Mouse (Mus musculus) telencephalon, adult 2 months (tissue): ENCODE results near the gene Atp2b1.
A peak's percentile ranks its signal among the peaks of the same experiment; 100 is the strongest.

Experiments used
- DNase-seq: peaks from one replicate; pipeline ENCODE4 v3.0.0-alpha.2; 2011; ENCODE audit warnings: low read depth, low spot score

Gene Atp2b1

GRCm38 (mm10) chr10:98913961-98914809 is at the start of gene Atp2b1:
Gene Atp2b1 (plus strand): TSS chr10:98914406.
- DNase-seq, result peak; percentile 90

- DNase-seq, result no peak
These were observed 49.4 kb upstream of the Atp2b1 start for GRCm38 (mm10) chr10:98864851-98865250.

GRCm38 (mm10) chr10:98866836-98867370 is 47.3 kb upstream of the Atp2b1 start:
- no peak for DNase-seq

- no peak for DNase-seq
These were observed 45.8 kb upstream of the Atp2b1 start for GRCm38 (mm10) chr10:98868351-98868908.

- DNase-seq, result no peak
These were observed 36.4 kb upstream of the Atp2b1 start for GRCm38 (mm10) chr10:98877855-98878254.

- DNase-seq, result no peak
These were observed 35.6 kb upstream of the Atp2b1 start for GRCm38 (mm10) chr10:98878636-98879035.

- DNase-seq, result no peak
These were observed 34.1 kb upstream of the Atp2b1 start for GRCm38 (mm10) chr10:98880057-98880456.

GRCm38 (mm10) chr10:98880711-98881110 is 33.5 kb upstream of the Atp2b1 start:
- no peak for DNase-seq

- no peak for DNase-seq
These were observed 32.7 kb upstream of the Atp2b1 start for GRCm38 (mm10) chr10:98881492-98881891.

- DNase-seq, result no peak
These were observed 31.6 kb upstream of the Atp2b1 start for GRCm38 (mm10) chr10:98882587-98882986.

GRCm38 (mm10) chr10:98884445-98884844 is 29.8 kb upstream of the Atp2b1 start:
- DNase-seq, result no peak

- DNase-seq, result no peak
These were observed 27.4 kb upstream of the Atp2b1 start for GRCm38 (mm10) chr10:98886770-98887271.

GRCm38 (mm10) chr10:98891361-98891760 is 22.8 kb upstream of the Atp2b1 start:
- peak; percentile 35 for DNase-seq

GRCm38 (mm10) chr10:98897507-98897906 is 16.7 kb upstream of the Atp2b1 start:
- no peak for DNase-seq

- no peak for DNase-seq
These were observed 16.1 kb upstream of the Atp2b1 start for GRCm38 (mm10) chr10:98897913-98898748.

- no peak for DNase-seq
These were observed 12.7 kb upstream of the Atp2b1 start for GRCm38 (mm10) chr10:98901533-98901932.

- DNase-seq, result no peak
These were observed 8.2 kb upstream of the Atp2b1 start for GRCm38 (mm10) chr10:98905987-98906386.

GRCm38 (mm10) chr10:98906941-98907549 is 7.2 kb upstream of the Atp2b1 start:
- DNase-seq, result peak; percentile 71

GRCm38 (mm10) chr10:98913610-98913960 is 621 bp upstream of the Atp2b1 start:
- DNase-seq, result no peak

- DNase-seq, result no peak
These were observed 620 bp downstream of the Atp2b1 start for GRCm38 (mm10) chr10:98914810-98915241.

- DNase-seq, result no peak
These were observed 1.3 kb downstream of the Atp2b1 start for GRCm38 (mm10) chr10:98915398-98915931.
